Mouse (Mus musculus): ENCODE data around the gene Lrrc32. TPM values are rescaled to one million over a fixed set of nuclear protein-coding genes. Genes with fewer than 3 reads are reported as not detected.

Lrrc32 gene
- total and polyA plus RNA-seq, 3 experiments: 2.3 to 23.7 (median 5.3) TPM

GRCm38 (mm10) chr7:98551041-98551440 is 62.0 kb downstream of the Lrrc32 start:
- in situ Hi-C loops (cut with MboI; ENCODE audit: low pct_ligation_motif_present, low pct_unique_long_range_greater_than_20kb, low sequenced_read_pairs): no loop called here
- H3K4me3 ChIP-seq (replicated peaks in 1 of 3; ENCODE audit: low read depth in 2 of 3, low read length in 2 of 3, poor library complexity in 1 of 3): no peak overlapping the region
- no peaks in the 10 kb centered on the region for H3K36me3 ChIP-seq (replicated peaks in 1 of 2; ENCODE audit: control insufficient read depth in 1 of 2, insufficient read depth in 1 of 2, low read length in 1 of 2)
- H3K79me2 ChIP-seq (replicated peaks; ENCODE audit: control insufficient read depth, extremely low read depth, insufficient read depth, poor library complexity, severe bottlenecking): no peaks in the 10 kb centered on the region
- no peaks in the 10 kb centered on the region for H3K27me3 ChIP-seq (replicated peaks)
- H3K9me3 ChIP-seq (replicated peaks; ENCODE audit: low read length): no peaks in the 10 kb centered on the region
- no peak for TF ChIP-seq UBTF (IDR thresholded peaks at IDR 0.05; ENCODE audit: low read depth, low read length)
- TF ChIP-seq JUND (conservative IDR thresholded peaks at IDR 0.05; ENCODE audit: low read depth, low read length): no peak
- no peak for TF ChIP-seq MEF2A (IDR thresholded peaks at IDR 0.05; ENCODE audit: borderline replicate concordance, low read depth, low read length)
- TF ChIP-seq EP300 (IDR thresholded peaks at IDR 0.05; ENCODE audit: low read length): no peak
- no peak for TF ChIP-seq ETS1 (conservative IDR thresholded peaks at IDR 0.05; ENCODE audit: low read depth, low read length)
- TF ChIP-seq SIN3A (IDR thresholded peaks at IDR 0.05; ENCODE audit: low read length): no peak
- no peak for TF ChIP-seq TBP (conservative IDR thresholded peaks at IDR 0.05; ENCODE audit: low read depth, low read length)
- no peak for TF ChIP-seq POLR2A (IDR thresholded peaks at IDR 0.05; ENCODE audit: low read depth, low read length)
- no peak for TF ChIP-seq CHD2 (IDR thresholded peaks at IDR 0.05; ENCODE audit: low read length)
- no peak for TF ChIP-seq IRF4 (IDR thresholded peaks at IDR 0.05; ENCODE audit: low read depth, low read length)
- TF ChIP-seq KAT2A (IDR thresholded peaks at IDR 0.05; ENCODE audit: insufficient replicate concordance, low read length): no peak
- TF ChIP-seq CTCF (conservative IDR thresholded peaks at IDR 0.05 in 1 of 2, IDR thresholded peaks at IDR 0.05 in 1 of 2; ENCODE audit: low read depth in 2 of 2, low read length in 2 of 2): no peak
- H3K4me2 ChIP-seq (ENCODE audit: insufficient read depth, low read depth, poor library complexity, severe bottlenecking): no peak overlapping the region
- H3K4me1 ChIP-seq (ENCODE audit: control insufficient read depth in 1 of 2, insufficient read depth in 2 of 2): 0 out of 4 replicates have a peak, but pooled peaks cover 0 to 10% of the 10 kb centered on the region in 2 experiments
- dilution Hi-C loops (cut with MboI; ENCODE audit: extremely low pct_ligation_motif_present, extremely low pct_unique_long_range_greater_than_20kb, low sequenced_read_pairs): no loop called here
- no peak overlapping the region for H3K9ac ChIP-seq (ENCODE audit: insufficient read depth, low read depth)
- DNase-seq (ENCODE audit: extremely low read depth): no peak
- H3K27ac ChIP-seq (ENCODE audit: insufficient read depth, low read depth): no peak overlapping the region

Other genes starting within 250 kb of the Lrrc32 start
- gene Acer3, start 168.1 kb upstream of the Lrrc32 start, total RNA-seq (2012; rRNA removed): 14.4 TPM in 2 replicates
- 16.6 and 16.8 TPM in 2 replicates for gene Acer3, start 168.1 kb upstream of the Lrrc32 start, total RNA-seq (2014; rRNA removed)
- 10.7 and 11.5 TPM in 2 replicates for gene Acer3, start 168.1 kb upstream of the Lrrc32 start, polyA plus RNA-seq (2012; ENCODE audit: insufficient read length, low read depth)
- gene Tsku, start 128.0 kb upstream of the Lrrc32 start, total RNA-seq (2012; rRNA removed): 2.1 and 3.9 TPM in 2 replicates
- gene Tsku, start 128.0 kb upstream of the Lrrc32 start, total RNA-seq (2014; rRNA removed): 1.1 and 1.4 TPM in 2 replicates
- 3.0 and 3.9 TPM in 2 replicates for gene Tsku, start 128.0 kb upstream of the Lrrc32 start, polyA plus RNA-seq (2012; ENCODE audit: insufficient read length, low read depth)
- gene Gucy2d, start 48.9 kb upstream of the Lrrc32 start, total RNA-seq (2012; rRNA removed): not detected in 2 replicates
- not detected in 2 replicates for gene Gucy2d, start 48.9 kb upstream of the Lrrc32 start, total RNA-seq (2014; rRNA removed)
- gene Gucy2d, start 48.9 kb upstream of the Lrrc32 start, polyA plus RNA-seq (2012; ENCODE audit: insufficient read length, low read depth): not detected in 2 replicates
- 14.6 and 15.0 TPM in 2 replicates for gene Emsy, start 167.5 kb downstream of the Lrrc32 start, total RNA-seq (2012; rRNA removed)
- 11.2 and 12.3 TPM in 2 replicates for gene Emsy, start 167.5 kb downstream of the Lrrc32 start, total RNA-seq (2014; rRNA removed)
- 19.8 and 25.2 TPM in 2 replicates for gene Emsy, start 167.5 kb downstream of the Lrrc32 start, polyA plus RNA-seq (2012; ENCODE audit: insufficient read length, low read depth)
- gene Thap12, start 213.8 kb downstream of the Lrrc32 start, total RNA-seq (2012; rRNA removed): 29.6 and 37.4 TPM in 2 replicates
- gene Thap12, start 213.8 kb downstream of the Lrrc32 start, total RNA-seq (2014; rRNA removed): 92.9 and 102 TPM in 2 replicates
- gene Thap12, start 213.8 kb downstream of the Lrrc32 start, polyA plus RNA-seq (2012; ENCODE audit: insufficient read length, low read depth): 60.7 and 70.1 TPM in 2 replicates

Measured in CH12.LX (cell line).